Mouse (Mus musculus) adrenal gland (tissue): Measurements from ENCODE around the gene Zbtb20.

ENCODE experiments used
- intact Hi-C: fragments of 180-260 bp; cut with DNase I; formaldehyde crosslinking; loops from one replicate; pipeline ENCODE4 v1.15.1; 2025

The Zbtb20 gene

DNA sequence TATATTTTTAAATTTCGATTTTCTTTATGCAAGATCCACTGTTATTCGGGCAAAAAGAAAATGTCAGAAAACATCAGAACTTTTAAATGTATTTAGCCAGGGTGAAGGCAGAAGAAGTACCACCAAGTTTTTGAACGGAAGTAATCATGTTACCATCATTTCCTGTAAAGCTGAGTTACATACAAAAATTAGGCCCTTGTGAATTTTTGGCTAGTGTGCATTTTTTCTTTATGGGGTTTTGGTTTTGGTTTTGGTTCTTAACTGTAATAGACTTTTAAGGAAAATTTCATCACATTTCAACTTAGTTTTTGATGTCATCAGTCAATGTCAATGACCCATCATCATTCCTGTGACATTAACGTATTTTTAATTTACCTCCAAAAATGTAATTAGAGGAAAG, 514.7 kb downstream of the Zbtb20 start:
- intact Hi-C loops, result no loop called here

DNA sequence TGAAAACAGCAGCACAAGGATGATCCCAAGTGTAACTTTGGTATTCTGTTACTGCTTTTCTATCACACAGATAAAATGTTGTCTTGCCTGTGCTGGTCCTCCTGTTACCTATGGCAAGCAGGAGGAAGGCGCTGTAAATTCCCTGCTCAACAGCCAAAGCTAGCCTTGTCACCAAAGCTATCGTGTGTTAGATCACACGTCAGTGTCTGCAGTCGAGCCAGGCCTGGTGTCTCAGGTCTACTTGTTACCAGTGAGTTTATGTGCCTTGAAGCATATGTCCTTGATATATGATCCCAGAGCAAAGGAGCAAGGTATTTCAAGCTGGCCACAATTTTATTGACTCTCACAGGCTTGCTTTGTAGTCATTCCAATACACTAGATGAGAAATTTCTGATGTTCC, 517.7 kb downstream of the Zbtb20 start:
- intact Hi-C loops, result no loop called here

DNA sequence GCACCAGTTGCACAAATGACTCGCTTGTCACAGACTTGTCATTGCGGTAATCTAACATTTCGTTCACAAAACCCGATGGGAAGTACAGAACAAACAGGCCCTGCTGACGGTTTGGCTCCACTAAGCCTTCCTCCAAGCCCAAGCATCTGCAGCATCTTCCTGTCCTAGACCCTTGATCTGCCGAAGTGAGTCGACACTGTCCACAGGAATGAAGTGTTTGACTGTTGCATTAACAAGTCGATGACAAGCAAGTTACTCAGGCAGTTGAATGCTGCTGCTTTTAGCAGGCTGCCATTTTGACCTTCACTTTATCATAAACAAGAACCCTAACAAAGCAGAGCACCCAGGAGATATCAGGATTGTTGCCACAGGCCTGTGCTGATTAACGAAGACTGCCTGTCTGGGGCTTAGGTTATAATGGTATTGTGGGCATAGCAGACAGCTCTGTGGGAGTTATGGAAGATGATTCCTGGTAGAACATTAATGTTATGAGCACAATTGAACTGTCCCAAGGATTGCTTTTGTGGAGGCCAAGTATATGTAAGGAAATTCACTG, 518.4 kb downstream of the Zbtb20 start:
- intact Hi-C loops, result no loop called here

DNA sequence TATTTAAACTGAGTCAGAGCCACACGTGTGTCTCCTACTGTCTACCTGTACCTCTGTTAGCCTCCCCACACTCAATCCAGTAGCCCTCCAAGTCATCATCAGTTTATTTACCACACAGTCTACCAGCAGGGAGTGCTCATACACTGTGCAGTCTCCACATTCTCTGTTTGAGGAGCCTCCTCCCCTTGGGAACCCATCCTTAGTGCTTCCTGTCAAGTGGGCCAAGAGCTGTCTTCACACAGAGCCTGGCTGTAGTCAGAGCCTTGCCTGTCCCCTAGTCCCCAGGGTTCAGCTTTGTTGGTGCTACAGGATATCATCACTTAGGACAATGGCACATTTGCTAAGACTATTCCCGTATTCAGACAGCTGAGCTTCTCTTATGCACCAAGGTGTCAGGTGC, 519.1 kb downstream of the Zbtb20 start:
- intact Hi-C loops, result no loop called here

DNA sequence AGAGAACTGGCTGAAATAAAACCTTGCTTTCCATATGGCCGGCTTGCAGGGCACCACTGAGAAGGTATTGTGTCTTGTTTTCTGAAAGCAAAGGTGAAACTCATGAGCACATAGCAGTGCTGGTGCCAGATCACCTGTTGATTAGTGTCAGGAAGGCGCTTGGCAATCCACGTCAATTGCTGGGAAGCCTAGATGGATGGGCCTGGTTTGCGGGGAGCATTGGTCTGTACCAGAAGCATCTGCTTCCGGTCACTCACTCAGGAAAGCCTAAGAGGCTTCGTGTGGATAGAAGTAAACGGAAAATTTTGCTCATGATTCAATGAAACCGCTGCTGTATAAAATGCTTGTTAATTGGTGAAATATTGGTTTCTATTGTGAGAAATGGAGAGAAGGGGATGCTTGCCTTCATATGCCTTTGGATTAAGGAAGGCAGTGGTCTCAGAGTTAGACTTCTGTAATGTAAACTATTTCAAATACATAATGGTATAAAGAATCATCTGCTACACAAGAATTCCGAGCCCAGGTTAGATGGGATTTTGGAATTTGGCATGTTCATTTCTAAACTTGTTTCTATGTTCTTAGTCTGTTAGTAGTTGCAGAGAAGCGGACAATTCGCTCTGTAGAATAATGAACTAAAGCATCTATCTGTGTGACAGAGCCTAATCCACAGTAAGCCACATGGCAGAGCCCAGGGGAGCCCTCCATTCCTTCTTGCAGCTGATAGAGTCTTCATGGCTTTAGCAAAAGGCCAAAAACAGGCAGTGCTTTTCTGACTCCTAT, 521.4 kb downstream of the Zbtb20 start:
- intact Hi-C loops, result no loop called here

DNA sequence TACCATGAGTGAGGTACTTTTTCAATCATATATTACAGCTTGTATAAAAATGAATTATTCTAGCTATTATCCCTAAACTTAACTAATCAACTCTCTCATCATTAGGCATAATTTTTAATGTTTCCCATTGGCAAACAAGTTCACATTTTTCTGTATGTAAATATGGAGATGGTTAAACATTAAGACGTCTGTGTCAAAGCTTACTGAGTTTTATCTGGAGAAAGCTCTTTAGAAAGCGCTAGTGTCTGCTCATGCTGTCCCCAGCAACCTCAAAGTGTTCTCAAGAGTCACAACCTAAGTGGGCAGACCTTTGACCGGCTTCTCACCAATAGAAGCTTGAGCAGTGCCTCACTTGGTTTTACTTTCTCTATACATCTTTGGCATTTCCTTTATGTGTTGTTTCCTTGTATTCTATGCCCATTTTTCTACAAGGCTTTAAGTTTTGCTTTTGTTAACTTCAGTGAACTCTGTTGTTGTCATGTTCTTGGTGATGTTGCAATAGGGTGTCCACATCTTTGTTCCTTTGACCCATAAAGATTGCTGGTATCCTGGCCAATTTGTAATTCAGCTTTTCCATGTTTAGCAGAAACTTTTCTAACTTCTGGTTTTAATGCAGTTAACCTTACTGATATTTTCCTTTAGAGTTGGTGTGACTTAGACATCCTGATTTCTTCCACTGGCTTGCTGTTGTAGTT, 522.1 kb downstream of the Zbtb20 start:
- intact Hi-C loops, result no loop called here

DNA sequence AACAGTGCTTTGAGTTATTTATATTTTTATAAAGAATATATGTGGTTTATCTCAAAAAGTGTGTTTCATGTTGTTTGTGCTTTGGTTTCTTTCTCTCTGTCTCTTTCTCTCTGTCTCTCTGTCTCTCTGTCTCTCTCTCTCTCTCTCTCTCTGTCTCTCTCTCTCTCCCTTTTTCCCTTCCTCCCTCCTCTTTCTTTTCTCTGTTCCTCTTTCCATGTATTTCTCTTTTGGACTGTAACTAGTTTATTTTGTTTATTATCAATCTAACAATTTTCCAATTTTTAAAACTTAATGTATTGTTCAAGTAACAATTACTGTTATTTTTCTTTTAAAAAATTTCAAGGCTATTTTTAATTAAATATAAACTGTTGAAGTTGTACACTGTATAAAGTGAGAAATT, 523.7 kb downstream of the Zbtb20 start:
- intact Hi-C loops, result no loop called here

DNA sequence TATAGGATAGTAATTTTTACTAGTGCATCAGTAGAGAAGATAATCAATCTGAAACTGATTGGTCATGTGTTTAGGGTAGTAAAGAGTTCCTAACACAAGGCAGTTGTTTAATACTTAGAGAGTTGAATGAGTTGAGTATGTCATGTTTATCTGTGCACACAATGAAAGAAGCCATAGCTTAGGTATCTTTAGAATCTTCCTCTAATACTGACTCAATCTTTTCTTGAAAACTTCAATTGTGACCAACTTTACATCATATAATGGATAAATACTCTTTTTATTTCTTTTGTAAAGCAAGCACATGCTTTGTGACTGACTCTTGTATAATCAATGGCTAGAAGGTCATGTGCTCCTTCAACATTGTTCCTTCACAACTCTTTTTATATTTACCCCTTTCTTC, 524.4 kb downstream of the Zbtb20 start:
- intact Hi-C loops, result no loop called here

DNA sequence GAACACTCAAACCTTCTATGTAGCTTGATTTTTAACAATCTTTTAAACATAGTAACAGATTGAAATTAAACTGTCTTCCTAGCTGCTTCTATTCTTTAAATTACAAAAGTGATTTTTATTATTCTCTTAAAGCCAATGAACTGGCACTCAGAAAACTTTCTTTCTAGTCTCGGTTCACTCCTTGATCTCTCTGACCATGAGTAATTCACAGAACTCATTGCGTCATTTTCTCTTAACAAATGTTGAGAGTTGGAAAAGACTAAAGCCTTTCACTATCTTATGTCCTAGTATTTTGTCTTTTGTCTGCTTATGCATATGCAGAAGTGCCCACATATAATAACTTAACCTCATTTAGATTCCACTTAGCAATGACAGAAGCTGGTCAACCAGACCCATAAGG, 525.3 kb downstream of the Zbtb20 start:
- intact Hi-C loops, result no loop called here

DNA sequence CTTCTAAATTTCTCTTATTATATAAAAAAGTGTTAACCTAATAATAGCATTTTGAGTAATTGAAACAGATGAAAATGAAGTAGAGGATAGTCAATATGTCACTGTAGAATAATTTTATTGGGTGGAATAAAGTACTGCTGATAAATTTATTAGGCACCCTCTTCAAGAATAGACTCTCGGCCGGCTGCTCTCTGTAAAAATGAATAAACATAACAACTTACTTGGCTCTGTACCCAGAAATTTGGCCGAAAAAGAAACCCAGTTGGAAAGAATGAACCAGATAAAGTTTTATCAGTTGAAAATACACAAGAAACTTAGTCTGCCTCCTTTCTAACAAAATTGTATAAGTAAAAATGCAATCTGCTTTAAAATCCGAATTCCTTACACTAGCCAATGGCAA, 527.2 kb downstream of the Zbtb20 start:
- intact Hi-C loops, result no loop called here

DNA sequence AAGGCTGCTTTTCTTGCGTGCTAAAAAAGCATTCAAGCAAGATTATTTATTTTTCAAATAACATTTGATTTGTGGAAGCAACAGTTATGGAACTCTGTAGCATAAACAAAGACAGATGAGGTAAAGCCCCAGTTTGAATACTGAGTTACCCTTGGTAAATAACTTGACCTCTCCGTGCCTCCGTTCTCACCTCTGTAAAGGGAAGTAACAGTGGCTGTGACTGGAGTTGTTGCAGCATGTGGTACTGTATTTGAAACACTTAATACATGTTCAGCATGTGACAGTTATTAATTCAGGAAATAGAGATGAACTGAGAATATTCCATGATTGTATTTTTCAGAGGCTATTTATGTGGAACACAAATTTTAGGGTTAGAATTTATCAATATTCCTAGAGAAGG, 529.4 kb downstream of the Zbtb20 start:
- intact Hi-C loops, result no loop called here

DNA sequence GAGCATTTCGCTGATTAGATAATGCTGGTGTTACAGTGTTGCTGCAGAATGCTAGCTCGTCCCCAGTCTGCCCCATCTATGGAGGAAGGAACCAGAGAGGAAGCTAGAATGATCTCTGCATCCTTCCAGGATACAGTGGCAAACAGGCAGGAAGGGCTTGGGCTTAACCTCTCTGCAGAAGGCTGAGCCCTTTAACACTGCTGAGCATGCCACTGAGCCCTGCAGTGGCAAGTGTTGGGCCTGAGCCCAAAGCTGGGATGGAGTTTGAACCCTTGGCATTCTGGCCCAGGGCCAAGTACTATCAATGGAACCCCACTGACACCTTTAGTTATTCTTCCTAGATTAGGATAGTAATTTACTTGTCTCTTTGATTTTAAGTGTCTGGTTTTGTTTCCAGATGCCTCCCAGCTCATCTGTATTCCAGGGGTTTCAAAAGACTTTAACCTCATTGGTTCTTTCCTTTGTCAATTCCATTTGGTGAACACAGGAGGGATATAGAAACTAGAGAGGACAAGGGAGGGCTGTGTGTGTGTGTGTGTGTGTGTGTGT, 532.0 kb downstream of the Zbtb20 start:
- intact Hi-C loops, result no loop called here

DNA sequence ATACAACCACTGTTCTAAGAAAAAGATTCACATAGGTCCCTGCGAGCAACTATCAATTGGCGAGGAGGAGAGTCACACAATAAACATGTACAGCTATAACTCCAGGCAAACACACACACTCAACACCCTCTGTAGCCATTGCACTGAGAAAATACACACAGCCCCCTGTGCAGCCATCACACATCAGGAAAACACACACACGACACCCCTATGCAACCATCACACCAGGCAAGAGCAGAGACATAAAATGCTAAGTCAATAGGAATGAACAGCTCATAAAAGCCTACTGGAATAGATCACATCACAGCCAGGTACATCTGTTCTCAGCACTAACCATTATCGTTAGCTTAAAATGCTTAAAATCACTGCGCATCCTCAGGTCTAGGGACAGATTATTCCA, 532.9 kb downstream of the Zbtb20 start:
- intact Hi-C loops, result no loop called here

DNA sequence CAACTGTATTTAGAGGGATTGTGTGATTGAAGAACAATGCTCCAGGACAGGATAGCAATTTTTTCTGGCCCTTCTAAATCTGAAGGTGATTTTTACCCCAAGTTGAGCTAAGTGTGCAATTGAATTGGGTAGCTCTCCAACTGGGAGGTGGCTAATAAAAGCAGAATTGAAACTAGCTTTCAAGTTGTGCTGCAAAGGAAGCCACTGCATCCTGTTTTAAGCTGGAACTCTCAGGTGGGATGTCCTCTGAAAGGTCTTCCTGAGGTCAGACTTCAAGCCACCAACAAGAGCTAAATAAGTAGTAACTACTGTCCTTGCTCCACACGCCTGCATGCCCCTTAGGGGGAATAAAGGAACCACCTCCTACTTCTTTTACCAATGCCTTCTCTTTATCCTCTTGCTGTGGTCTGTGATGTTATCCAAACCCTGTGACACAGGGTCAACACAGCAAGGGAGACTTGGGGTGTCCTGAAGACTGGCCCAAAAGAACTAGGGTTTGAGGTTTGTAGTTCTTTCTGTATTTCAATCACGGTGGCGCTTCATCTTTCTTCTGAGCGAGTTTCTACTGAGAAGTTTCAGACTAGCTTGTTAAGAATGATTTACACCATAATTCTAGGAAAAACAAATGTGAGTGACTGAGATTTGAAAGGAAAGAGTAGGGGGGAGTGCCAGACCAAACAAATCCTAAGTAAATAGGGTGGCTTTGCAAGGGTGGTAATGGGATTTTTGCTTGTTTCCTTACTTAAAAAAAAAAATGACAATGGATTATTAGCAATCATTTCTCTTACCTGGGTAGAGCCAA, 533.6 kb downstream of the Zbtb20 start:
- intact Hi-C loops, result no loop called here

DNA sequence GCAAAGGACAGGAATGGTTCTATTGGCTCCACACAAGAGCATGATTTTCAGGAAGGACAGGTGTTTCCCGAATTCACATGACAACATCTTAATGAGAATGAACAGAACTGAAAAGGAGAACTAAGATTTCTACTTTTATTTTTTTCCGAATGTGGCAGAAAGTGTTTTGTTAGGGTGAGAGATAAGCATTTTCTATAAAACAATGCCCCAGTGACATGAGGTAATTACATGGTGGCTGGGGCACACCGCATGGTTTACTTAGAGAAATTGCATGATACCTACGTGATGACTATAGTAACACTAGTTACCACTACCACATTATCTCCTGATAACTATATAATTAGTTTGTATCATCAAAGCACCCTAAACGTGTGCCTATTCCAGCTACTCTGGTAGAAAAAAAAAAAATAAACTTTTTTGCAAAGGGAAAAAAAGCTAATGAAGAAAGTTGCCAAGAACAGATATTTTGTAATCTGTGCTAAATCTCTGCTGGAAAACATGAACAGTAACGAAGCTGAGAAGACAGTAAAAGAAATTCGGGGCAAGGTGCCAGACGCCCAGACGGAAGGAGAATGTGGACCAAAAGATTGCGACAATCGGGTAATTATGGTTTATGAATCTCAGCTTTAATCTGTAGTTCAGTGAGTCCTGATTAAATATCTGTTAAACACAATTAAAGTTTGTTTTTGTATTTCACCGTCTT, 534.4 kb downstream of the Zbtb20 start:
- intact Hi-C loops, result no loop called here

DNA sequence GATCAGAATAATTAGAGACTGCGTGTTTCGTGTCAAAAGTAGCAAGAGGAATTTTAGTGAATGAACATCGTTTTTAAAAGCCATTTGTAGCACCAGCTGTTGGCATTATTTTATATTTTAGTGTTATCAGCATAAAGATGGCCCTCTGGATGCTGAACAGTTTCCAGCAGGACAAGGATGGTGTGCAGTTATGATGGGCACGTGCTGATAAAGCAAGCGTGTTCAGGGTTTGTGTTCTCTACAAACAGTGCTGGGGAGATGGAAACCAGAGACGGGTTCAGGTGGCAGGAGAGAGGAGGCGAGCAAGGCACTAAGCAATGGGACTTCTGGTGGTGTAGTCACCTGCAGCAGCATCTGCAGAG, 534.9 kb downstream of the Zbtb20 start:
- intact Hi-C loops, result no loop called here

DNA sequence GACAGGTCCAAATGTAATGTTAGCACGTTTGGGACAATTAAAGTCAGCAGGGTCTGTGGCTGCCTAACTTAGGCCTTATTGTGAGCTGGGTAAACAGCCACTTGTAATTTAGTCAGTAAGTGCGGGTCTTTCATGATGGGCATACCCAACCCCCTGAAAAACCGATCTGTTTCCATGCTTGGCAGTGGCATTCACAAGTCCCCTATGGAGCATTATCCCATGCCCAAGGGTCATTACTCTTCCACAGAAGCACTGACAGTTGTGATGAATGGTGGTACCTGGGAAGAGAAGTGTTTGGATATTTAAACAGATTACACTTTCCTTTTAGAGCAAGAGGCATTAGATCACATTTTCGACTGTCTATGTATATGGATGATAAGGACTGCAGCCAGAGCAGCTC, 540.2 kb downstream of the Zbtb20 start:
- intact Hi-C loops, result no loop called here

DNA sequence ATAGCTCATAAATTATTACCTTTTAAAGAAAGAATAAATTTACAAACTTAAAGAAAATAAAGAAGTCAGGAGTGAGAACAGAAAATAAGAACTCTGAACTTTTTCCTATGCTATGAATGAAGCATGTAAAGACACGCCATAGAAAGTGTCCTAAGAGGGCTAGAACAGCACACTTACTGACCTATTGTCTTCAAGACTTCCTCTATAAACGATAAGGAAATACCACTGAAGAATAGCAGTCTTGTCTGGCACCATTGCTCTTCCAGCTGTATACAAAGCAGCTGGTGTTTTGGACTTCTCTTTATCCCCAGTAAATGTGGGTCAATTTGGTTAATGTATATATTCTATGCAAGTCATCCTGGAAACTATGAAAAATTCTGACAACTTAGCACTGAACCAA, 544.2 kb downstream of the Zbtb20 start:
- intact Hi-C loops, result no loop called here

DNA sequence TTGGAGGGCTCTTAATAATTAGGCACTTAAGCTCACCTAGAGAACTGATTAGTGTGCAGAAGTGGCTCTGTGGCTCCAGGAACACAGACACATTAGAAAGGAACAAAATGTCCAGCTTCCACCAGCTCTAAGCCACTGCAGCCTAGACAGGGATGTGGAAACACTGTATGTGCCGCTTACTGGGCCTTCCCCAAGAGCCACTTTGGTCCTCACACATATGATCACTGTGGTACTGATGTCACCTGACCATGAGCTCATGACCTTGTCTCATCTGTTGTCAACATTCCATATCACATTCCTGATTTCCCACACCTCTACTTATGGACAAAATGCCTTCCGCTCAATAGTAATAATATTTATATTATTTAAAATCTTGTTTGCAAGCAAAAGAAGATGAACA, 553.3 kb downstream of the Zbtb20 start:
- intact Hi-C loops, result no loop called here

DNA sequence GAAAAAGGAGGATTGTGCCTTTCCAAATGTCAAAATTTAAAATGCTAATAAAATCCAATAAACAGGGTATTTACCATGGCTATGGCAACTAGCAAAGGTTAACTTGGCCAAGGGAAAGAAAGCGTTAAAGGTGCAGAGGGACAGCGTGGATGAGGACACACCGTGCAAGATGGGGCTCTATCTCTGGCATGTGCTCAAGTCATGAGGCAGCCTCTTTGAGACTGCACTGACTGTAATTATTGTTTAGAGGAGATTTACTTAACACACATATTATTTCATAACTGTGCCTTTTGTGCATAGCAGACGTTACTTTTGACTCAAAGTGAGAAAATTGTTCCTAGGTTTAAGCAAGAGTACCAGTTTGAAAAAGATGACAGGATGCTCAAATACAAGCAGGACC, 554.3 kb downstream of the Zbtb20 start:
- intact Hi-C loops, result no loop called here
